In the genomic region with DNA sequence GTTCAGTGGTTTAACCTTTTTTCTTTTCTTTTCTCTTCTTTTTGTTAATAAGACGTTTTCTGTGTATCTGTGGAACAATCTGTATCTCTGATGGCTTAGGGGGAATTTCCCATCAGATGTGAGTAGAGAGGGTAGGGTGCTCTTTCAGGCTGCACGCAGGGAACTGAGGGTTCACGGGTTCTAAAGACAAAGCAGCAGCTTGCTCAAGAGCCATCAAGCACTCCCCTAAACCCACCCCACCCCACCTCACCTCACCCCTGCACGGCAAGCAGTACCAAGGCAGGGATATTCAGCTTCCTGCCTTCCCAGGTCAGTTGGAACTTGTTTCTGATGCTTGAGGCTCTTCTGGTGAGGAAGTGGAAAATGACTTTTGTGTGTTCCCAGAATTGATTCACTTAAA, we compare ENCODE assay signal across 8 mouse cellular contexts. TPM values are rescaled to one million over a fixed set of nuclear protein-coding genes. Genes with fewer than 3 reads are reported as not detected.
DNase-seq lines count a peak whose midpoint lies in the region; ATAC-seq and TF ChIP-seq lines count a peak whose summit lies in the region.

No protein-coding gene starts in this region.

- peaks cover 8% of the 10 kb centered on the region; the same call in 1 of the 2 replicates for H3K79me2 ChIP-seq in liver, adult 2 months (ENCODE audit: control insufficient read depth, insufficient read depth, low read length)

- H3K36me3 ChIP-seq in liver, adult 2 months (ENCODE audit: control insufficient read depth, insufficient read depth, low read length): no peaks in the 10 kb centered on the region
- no peaks in the 10 kb centered on the region for H3K36me3 ChIP-seq in intestine, embryonic 15.5 days

- no peak overlapping the region for H3K27ac ChIP-seq in liver, adult 2 months (replicated peaks; ENCODE audit: insufficient read depth, low read depth, low read length)
- H3K27ac ChIP-seq in bone marrow, adult 2 months (ENCODE audit: control insufficient read depth, insufficient read depth, low read depth, low read length, poor library complexity): no peak overlapping the region
- H3K27ac ChIP-seq in intestine, embryonic 15.5 days: no peak overlapping the region
- no peak overlapping the region; the same call in 1 of the 2 replicates for H3K27ac ChIP-seq in olfactory bulb, adult 2 months (ENCODE audit: insufficient read depth, low read depth, low read length)

- peak overlapping the region; percentile 90 for H3K4me2 ChIP-seq in intestine, embryonic 15.5 days (replicated peaks)

- H3K4me1 ChIP-seq in liver, adult 2 months (ENCODE audit: control insufficient read depth, insufficient read depth, low read length): peaks cover 28% of the 10 kb centered on the region
- H3K4me1 ChIP-seq in bone marrow, adult 2 months (ENCODE audit: control insufficient read depth, insufficient read depth, low read length): peaks cover 2% of the 10 kb centered on the region; the same call in 1 of the 2 replicates
- H3K4me1 ChIP-seq in intestine, embryonic 15.5 days (replicated peaks): 0 out of 2 replicates have a peak, but pooled peaks cover 2% of the 10 kb centered on the region
- H3K4me1 ChIP-seq in olfactory bulb, adult 2 months (ENCODE audit: control insufficient read depth, insufficient read depth, low read length): peaks cover 10% of the 10 kb centered on the region

- 4% methylated on average over 4 of the region's 4 CpGs for WGBS in liver, adult 2 months
- WGBS in bone marrow, adult 2 months: 5% methylated on average over 4 of the region's 4 CpGs
- WGBS in intestine, embryonic 15.5 days: 14% methylated on average over 4 of the region's 4 CpGs
- WGBS in olfactory bulb, adult 2 months: 17% methylated on average over 4 of the region's 4 CpGs

- no peaks in the 10 kb centered on the region for H3K27me3 ChIP-seq in liver, adult 2 months (ENCODE audit: control insufficient read depth, insufficient read depth, low read length)
- H3K27me3 ChIP-seq in intestine, embryonic 15.5 days (replicated peaks): no peaks in the 10 kb centered on the region

- no peak for TF ChIP-seq POLR2A in liver, adult 2 months (IDR thresholded peaks at IDR 0.05; ENCODE audit: extremely low read depth, insufficient read depth, low read length)
- TF ChIP-seq POLR2A in bone marrow, adult 2 months (IDR thresholded peaks at IDR 0.05; ENCODE audit: borderline replicate concordance, control insufficient read depth, low read depth, low read length): no peak
- TF ChIP-seq POLR2A in olfactory bulb, adult 2 months (IDR thresholded peaks at IDR 0.05; ENCODE audit: insufficient read depth, low read depth, low read length): no peak

- intact Hi-C loops in left cerebral cortex, postnatal 36 days (cut with DNase I): loop anchor here (10.0 kb wide), 1 partner anchor 132 kb away; the partner anchor contains the start of gene Ptpn12

- peak overlapping the region; percentile 10 for H3K4me3 ChIP-seq in liver, adult 2 months (ENCODE audit: insufficient read depth, low read depth, low read length)
- peak overlapping the region; percentile 63 for H3K4me3 ChIP-seq in bone marrow, adult 2 months (replicated peaks; ENCODE audit: control insufficient read depth, low read depth, low read length)
- peak overlapping the region; percentile 48; the same call in 1 of the 2 replicates for H3K4me3 ChIP-seq in intestine, embryonic 15.5 days (replicated peaks)
- H3K4me3 ChIP-seq in olfactory bulb, adult 2 months (ENCODE audit: insufficient read depth, low read depth, low read length): peak overlapping the region; percentile 25

- H3K9ac ChIP-seq in liver, adult 2 months (ENCODE audit: low read depth, low read length): peak overlapping the region; percentile 4
- H3K9ac ChIP-seq in intestine, embryonic 15.5 days: no peak overlapping the region

- peak; percentile 22 for DNase-seq in liver, adult 2 months (ENCODE audit: extremely low read depth, low read depth, low spot score)
- DNase-seq in liver: no peak
- no peak for DNase-seq in frontal cortex, adult 2 months (ENCODE audit: extremely low spot score in 1 of 2, low spot score in 1 of 2)
- no peak for DNase-seq in left cerebral cortex, postnatal 36 days (ENCODE audit: low spot score in 2 of 2)
- DNase-seq in spleen, postnatal 14 days (ENCODE audit: low spot score in 2 of 2): no peak

- no peak for TF ChIP-seq CTCF in liver, adult 2 months (IDR thresholded peaks at IDR 0.05; ENCODE audit: low read depth, low read length)
- no peak for TF ChIP-seq CTCF in bone marrow, adult 2 months (IDR thresholded peaks at IDR 0.05; ENCODE audit: control insufficient read depth, insufficient read depth, low read length)
- no peak for TF ChIP-seq CTCF in olfactory bulb, adult 2 months (IDR thresholded peaks at IDR 0.05; ENCODE audit: insufficient read depth, low read depth, low read length)

- no peaks in the 10 kb centered on the region for H3K9me3 ChIP-seq in intestine, embryonic 15.5 days

- no peak for ATAC-seq in intestine, embryonic 15.5 days

RNA-seq across cellular contexts. Expression of gene Gsap, which starts 0.8 kb away (rescaled TPM):
- 42.0 and 45.5 TPM in 2 replicates for total RNA-seq in liver, adult 2 months (2014; rRNA removed)
- polyA plus RNA-seq in liver, adult 2 months (2012; rRNA removed): 9.6 and 13.3 TPM in 2 replicates
- polyA plus RNA-seq in bone marrow, adult 2 months (2011; ENCODE audit: insufficient read depth, insufficient read length, low replicate concordance, missing spikeins): 9.4 and 16.2 TPM in 2 replicates
- polyA plus RNA-seq in intestine, embryonic 15.5 days (2015; fragmentation: Nextera tagmentation; extraction: Ambion mirVana): 1.7 and 1.9 TPM in 2 replicates
- not detected in 2 replicates for polyA plus RNA-seq in olfactory bulb, adult 2 months (2012; ENCODE audit: insufficient read depth, insufficient read length, low replicate concordance, missing spikeins)
- polyA plus RNA-seq in frontal cortex, adult 2 months (2012; rRNA removed): 15.6 and 17.7 TPM in 2 replicates
- total RNA-seq in left cerebral cortex, postnatal 36 days (2021): 1 to 10 TPM; 3.5 to 5.5 TPM

Comparison
In these comparisons a context has a peak if more than half of its experiments do, and no peak if none do; other contexts are left out.
1. H3K4me3 ChIP-seq: peak in every context shown above with its lines; median percentile 63 in bone marrow, adult 2 months; 48 in intestine, embryonic 15.5 days; 25 in olfactory bulb, adult 2 months; 10 in liver, adult 2 months.